Mouse (Mus musculus): Measurements from ENCODE around the gene Atp8a1. TPM values are rescaled to one million over a fixed set of nuclear protein-coding genes. Genes with fewer than 3 reads are reported as not detected.
A peak's percentile ranks its signal among the peaks of the same experiment; 100 is the strongest.

The Atp8a1 gene
- polyA plus RNA-seq, 1 experiment from 2014 or later, result 68.9 TPM

- no peaks in the 10 kb centered on the region for H3K9me3 ChIP-seq (ENCODE audit: low read length)
- H3K4me2 ChIP-seq (replicated peaks; ENCODE audit: low read depth, low read length), result no peak overlapping the region
- TF ChIP-seq EP300 (IDR thresholded peaks at IDR 0.05), result no peak
- TF ChIP-seq CTCF (IDR thresholded peaks at IDR 0.05), result no peak
- H3K9ac ChIP-seq (replicated peaks; ENCODE audit: low read depth), result no peak overlapping the region
- H3K36me3 ChIP-seq (ENCODE audit: insufficient read depth, low read length), result no peaks in the 10 kb centered on the region
- H3K4me1 ChIP-seq (ENCODE audit: insufficient read depth, low read depth, low read length), result no peaks in the 10 kb centered on the region
- DNase-seq (ENCODE audit: low spot score) (no peak), ATAC-seq (no peak)
- 72% methylated on average over 8 of the region's 8 CpGs for WGBS
- H3K27ac ChIP-seq (ENCODE audit: low read length), result no peak overlapping the region
- no peaks in the 10 kb centered on the region for H3K27me3 ChIP-seq (replicated peaks; ENCODE audit: insufficient read depth, low read length)
- H3K4me3 ChIP-seq (ENCODE audit: low read depth, low read length), result no peak overlapping the region
Observed at GRCm38 (mm10) chr5:67641406-67642120, 205.7 kb downstream of the Atp8a1 start.

DNA sequence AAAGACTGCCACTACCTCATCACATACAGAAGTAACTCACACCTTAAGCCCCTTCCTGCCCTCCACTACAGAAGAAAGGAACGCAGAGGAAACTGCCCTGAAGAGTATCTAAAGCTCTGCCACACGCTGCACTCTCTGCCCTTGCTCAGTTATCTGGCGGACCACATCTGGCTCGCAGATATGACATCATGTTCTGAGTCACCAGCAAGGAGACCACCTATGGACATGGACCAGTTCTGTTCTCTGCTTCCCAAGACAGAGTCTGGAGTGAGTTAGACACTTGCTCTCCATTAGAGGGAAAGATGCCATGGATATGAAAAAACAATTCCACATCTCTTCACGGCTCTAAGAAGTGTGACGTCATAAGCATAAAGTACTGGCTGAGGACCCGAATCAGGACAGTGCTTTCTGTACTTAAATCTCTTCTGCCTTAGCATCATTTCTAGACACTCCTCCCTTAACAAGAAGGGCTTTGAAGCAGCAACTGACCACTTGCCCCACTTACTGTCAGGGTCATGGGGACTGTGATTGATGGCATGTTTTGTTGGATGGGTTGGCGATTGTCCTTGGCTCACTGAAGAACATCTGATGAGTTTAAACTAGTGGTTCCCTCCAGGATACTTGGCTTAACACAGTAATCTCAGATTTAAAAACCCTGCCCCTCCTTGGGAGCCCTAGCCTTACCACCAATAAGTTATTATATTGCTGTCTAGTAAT is 206.5 kb downstream of the Atp8a1 start:
- ATAC-seq (no peak), DNase-seq (ENCODE audit: low spot score) (no peak)
- H3K9me3 ChIP-seq (ENCODE audit: low read length), result no peaks in the 10 kb centered on the region
- WGBS, result 78% methylated on average over 8 of the region's 8 CpGs
- TF ChIP-seq EP300 (IDR thresholded peaks at IDR 0.05) (no peak), CTCF (IDR thresholded peaks at IDR 0.05) (no peak)
- H3K9ac ChIP-seq (replicated peaks; ENCODE audit: low read depth), result no peak overlapping the region
- no peak overlapping the region for H3K27ac ChIP-seq (ENCODE audit: low read length)
- H3K4me1 ChIP-seq (ENCODE audit: insufficient read depth, low read depth, low read length), result no peaks in the 10 kb centered on the region
- H3K4me2 ChIP-seq (replicated peaks; ENCODE audit: low read depth, low read length), result no peak overlapping the region
- H3K4me3 ChIP-seq (ENCODE audit: low read depth, low read length), result no peak overlapping the region
- no peaks in the 10 kb centered on the region for H3K36me3 ChIP-seq (ENCODE audit: insufficient read depth, low read length)
- H3K27me3 ChIP-seq (replicated peaks; ENCODE audit: insufficient read depth, low read length), result no peaks in the 10 kb centered on the region

- WGBS, result 45% methylated on average over 3 of the region's 3 CpGs
- H3K4me1 ChIP-seq (ENCODE audit: insufficient read depth, low read depth, low read length), result peaks cover 3% of the 10 kb centered on the region; the same call in 1 of the 2 replicates
- no peak overlapping the region for H3K9ac ChIP-seq (replicated peaks; ENCODE audit: low read depth)
- no peaks in the 10 kb centered on the region for H3K27me3 ChIP-seq (replicated peaks; ENCODE audit: insufficient read depth, low read length)
- no peaks in the 10 kb centered on the region for H3K9me3 ChIP-seq (ENCODE audit: low read length)
- ATAC-seq (peak; percentile 77), DNase-seq (ENCODE audit: low spot score) (peak; percentile 36)
- H3K27ac ChIP-seq (ENCODE audit: low read length), result peak overlapping the region; percentile 11; the same call in 1 of the 2 replicates
- H3K4me3 ChIP-seq (ENCODE audit: low read depth, low read length), result no peak overlapping the region
- H3K4me2 ChIP-seq (replicated peaks; ENCODE audit: low read depth, low read length), result no peak overlapping the region
- no peaks in the 10 kb centered on the region for H3K36me3 ChIP-seq (ENCODE audit: insufficient read depth, low read length)
- TF ChIP-seq EP300 (IDR thresholded peaks at IDR 0.05), result no peak
- TF ChIP-seq CTCF (IDR thresholded peaks at IDR 0.05), result no peak
Observed at GRCm38 (mm10) chr5:67634339-67634738, 212.9 kb downstream of the Atp8a1 start.

DNA sequence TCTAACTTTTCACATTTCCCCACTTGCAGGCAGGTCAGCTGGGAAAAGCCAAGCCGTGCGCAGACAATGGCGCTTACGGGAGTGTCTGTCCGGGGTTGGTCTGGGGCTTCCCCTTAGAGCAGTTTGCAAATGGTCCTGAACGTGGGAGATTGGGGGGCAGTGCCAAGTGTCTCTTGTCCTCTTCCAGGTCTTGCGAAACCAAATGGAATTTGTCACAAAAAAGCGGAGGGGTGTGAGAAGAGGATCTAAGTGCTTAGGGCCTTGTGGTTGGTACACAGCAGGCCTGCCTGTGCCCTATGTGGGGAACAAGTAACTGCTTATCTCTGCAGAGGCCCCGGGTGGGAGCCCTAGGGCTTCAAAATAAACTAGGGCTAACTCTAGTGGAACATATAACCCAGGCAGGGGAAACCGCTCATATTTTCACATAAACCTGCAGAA is 213.4 kb downstream of the Atp8a1 start:
- TF ChIP-seq CTCF (IDR thresholded peaks at IDR 0.05), result no peak
- no peak for TF ChIP-seq EP300 (IDR thresholded peaks at IDR 0.05)
- Histone ChIP-seq H3K27ac (ENCODE audit: low read length) (peak overlapping the region; percentile 11; the same call in 1 of the 2 replicates), H3K4me2 (replicated peaks; ENCODE audit: low read depth, low read length) (no peak overlapping the region), H3K4me3 (ENCODE audit: low read depth, low read length) (no peak overlapping the region), H3K27me3 (replicated peaks; ENCODE audit: insufficient read depth, low read length) (no peaks in the 10 kb centered on the region), H3K9me3 (ENCODE audit: low read length) (no peaks in the 10 kb centered on the region), H3K4me1 (ENCODE audit: insufficient read depth, low read depth, low read length) (peaks cover 3% of the 10 kb centered on the region; the same call in 1 of the 2 replicates), H3K9ac (replicated peaks; ENCODE audit: low read depth) (no peak overlapping the region), H3K36me3 (ENCODE audit: insufficient read depth, low read length) (no peaks in the 10 kb centered on the region)
- 16% methylated on average over 10 of the region's 10 CpGs for WGBS
- ATAC-seq (peak; percentile 74), DNase-seq (ENCODE audit: low spot score) (peak; percentile 52)

GRCm38 (mm10) chr5:67633138-67633782 is 214.0 kb downstream of the Atp8a1 start:
- ATAC-seq, result no peak
- H3K4me2 ChIP-seq (replicated peaks; ENCODE audit: low read depth, low read length), result no peak overlapping the region

GRCm38 (mm10) chr5:67631261-67631660 is 216.0 kb downstream of the Atp8a1 start:
- Histone ChIP-seq H3K4me1 (ENCODE audit: insufficient read depth, low read depth, low read length) (peaks cover 3% of the 10 kb centered on the region; the same call in 1 of the 2 replicates), H3K4me2 (replicated peaks; ENCODE audit: low read depth, low read length) (no peak overlapping the region), H3K9ac (replicated peaks; ENCODE audit: low read depth) (no peak overlapping the region), H3K27ac (ENCODE audit: low read length) (no peak overlapping the region), H3K27me3 (replicated peaks; ENCODE audit: insufficient read depth, low read length) (no peaks in the 10 kb centered on the region), H3K9me3 (ENCODE audit: low read length) (no peaks in the 10 kb centered on the region), H3K4me3 (ENCODE audit: low read depth, low read length) (no peak overlapping the region), H3K36me3 (ENCODE audit: insufficient read depth, low read length) (no peaks in the 10 kb centered on the region)
- TF ChIP-seq CTCF (IDR thresholded peaks at IDR 0.05), result no peak
- TF ChIP-seq EP300 (IDR thresholded peaks at IDR 0.05), result no peak
- 95% methylated on average over 12 of the region's 12 CpGs for WGBS
- no peak for ATAC-seq
- no peak for DNase-seq (ENCODE audit: low spot score)

More at GRCm38 (mm10) chr5:67633138-67633782, 214.0 kb downstream of the Atp8a1 start:
- DNase-seq (ENCODE audit: low spot score), result no peak
- Histone ChIP-seq H3K9ac (replicated peaks; ENCODE audit: low read depth) (no peak overlapping the region), H3K4me3 (ENCODE audit: low read depth, low read length) (no peak overlapping the region), H3K9me3 (ENCODE audit: low read length) (no peaks in the 10 kb centered on the region), H3K36me3 (ENCODE audit: insufficient read depth, low read length) (no peaks in the 10 kb centered on the region), H3K27ac (ENCODE audit: low read length) (0 out of 2 replicates have a peak overlapping the region, but pooled peaks have one; percentile 11), H3K4me1 (ENCODE audit: insufficient read depth, low read depth, low read length) (peaks cover 3% of the 10 kb centered on the region; the same call in 1 of the 2 replicates), H3K27me3 (replicated peaks; ENCODE audit: insufficient read depth, low read length) (no peaks in the 10 kb centered on the region)
- WGBS, result 40% methylated on average over 7 of the region's 7 CpGs
- no peak for TF ChIP-seq EP300 (IDR thresholded peaks at IDR 0.05)
- no peak for TF ChIP-seq CTCF (IDR thresholded peaks at IDR 0.05)

Data from lung, postnatal 0 days (tissue).